Mouse (Mus musculus) G1E-ER4 (cell line): ENCODE data around the gene Vmn2r35. TPM values are rescaled to one million over a fixed set of nuclear protein-coding genes. Genes with fewer than 3 reads are reported as not detected.
"Not testable (repeated sequence)": the region's sequence is repeated elsewhere in the genome, so short reads cannot be mapped to it uniquely, and the experiment has no call there.

Experiments used
- GATA1 ChIP-seq: IDR thresholded peaks from one replicate; pipeline ENCODE4 v1.8.0; 2012; ENCODE audit warnings: low read length, inconsistent platforms
- polyA plus RNA-seq: library from polyadenylated mRNA; stranded (reverse); fragments of >175 nt; gene quantifications from 2 replicates; pipeline ENCODE4 v1.2.3, GENCODE M21; 2012

Vmn2r35 gene
- not detected in 2 replicates for polyA plus RNA-seq

GRCm38 (mm10) chr7:7819767-7820166, at the start of gene Vmn2r35:
Vmn2r35 (minus strand) TSS chr7:7819867.
- not testable (repeated sequence) for TF ChIP-seq GATA1

Other genes starting within 250 kb of the Vmn2r35 start
- gene Vmn2r34, start 130.4 kb downstream of the Vmn2r35 start, polyA plus RNA-seq = not detected in 2 replicates
- gene Vmn2r36, start 82.6 kb upstream of the Vmn2r35 start, polyA plus RNA-seq = not detected in 2 replicates